Mouse (Mus musculus): ENCODE data around the gene Gm20388.

Gm20388 gene

GRCm38 (mm10) chr8:121002871-121003539 lies 1092.4 kb downstream of the Gm20388 start:
- no peak for DNase-seq (ENCODE audit: low spot score in 2 of 2)

- no peak for DNase-seq (ENCODE audit: low spot score in 2 of 2)
These were observed 1093.0 kb downstream of the Gm20388 start for GRCm38 (mm10) chr8:121003639-121004038.

DNA sequence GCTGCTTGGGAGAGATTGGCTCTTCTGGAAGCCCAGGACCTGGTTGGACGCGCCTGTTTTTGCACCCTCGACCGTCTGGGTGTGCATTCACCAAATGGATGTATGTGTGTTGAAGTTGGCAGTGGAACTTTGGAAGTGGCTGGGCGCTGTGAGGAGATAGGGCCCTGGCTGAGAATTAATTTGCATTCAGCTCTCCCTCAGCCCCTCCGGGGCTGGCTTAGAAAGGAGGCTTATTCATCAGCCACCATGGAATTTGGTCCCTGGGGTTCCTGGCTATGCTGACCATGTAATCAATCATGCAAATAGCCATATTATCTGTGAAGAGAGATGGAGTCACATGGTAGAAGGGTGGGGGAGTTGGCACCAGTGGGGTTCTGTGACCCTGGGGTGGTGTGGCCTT lies 1102.7 kb downstream of the Gm20388 start:
- no peak for DNase-seq (ENCODE audit: low spot score in 2 of 2)

DNA sequence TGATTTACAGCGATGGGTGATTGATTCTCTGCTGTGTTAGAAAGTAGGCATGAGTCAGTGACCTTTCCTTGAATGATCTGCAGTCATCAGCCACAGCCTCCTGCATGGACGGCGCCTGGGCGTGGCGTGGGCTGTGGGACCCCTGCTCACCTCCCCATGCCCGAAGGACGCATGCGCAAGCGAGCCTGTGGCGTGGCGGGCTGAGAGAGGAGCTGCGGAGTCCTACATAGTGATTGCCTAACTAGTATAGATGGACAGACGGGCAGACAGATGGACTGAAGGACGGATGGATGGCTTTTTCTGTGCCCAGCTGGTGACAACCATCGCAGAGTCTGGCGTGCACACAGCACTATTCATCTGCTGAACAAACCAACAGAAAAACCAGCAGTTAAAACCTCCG lies 1106.0 kb downstream of the Gm20388 start:
- no peak for DNase-seq (ENCODE audit: low spot score in 2 of 2)

GRCm38 (mm10) chr8:121018236-121018635 lies 1107.6 kb downstream of the Gm20388 start:
- no peak for DNase-seq (ENCODE audit: low spot score in 2 of 2)

DNA sequence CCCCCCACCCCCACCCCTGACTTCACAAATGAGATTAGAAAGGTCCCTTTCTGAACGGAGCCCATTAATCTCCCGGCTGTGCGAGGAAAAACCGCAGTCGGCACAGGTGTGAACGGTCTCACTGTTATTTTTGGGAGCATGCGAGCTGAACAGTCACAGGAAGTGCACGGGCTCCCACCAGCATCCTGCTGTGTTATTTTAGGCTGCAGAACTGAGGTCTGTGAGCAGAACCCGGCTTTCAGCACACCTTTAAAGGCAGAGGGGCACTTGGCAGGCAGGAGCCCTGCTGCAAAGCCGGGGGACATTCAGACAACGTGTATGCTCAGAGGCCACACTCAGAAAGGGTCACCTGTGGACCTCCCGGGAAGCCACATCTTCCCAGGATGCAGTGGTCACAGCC lies 1110.8 kb downstream of the Gm20388 start:
- DNase-seq (ENCODE audit: low spot score in 2 of 2), result no peak

- no peak for DNase-seq (ENCODE audit: low spot score in 2 of 2)
These were observed 1112.4 kb downstream of the Gm20388 start for GRCm38 (mm10) chr8:121023003-121023402.

- DNase-seq (ENCODE audit: low spot score in 2 of 2), result no peak
These were observed 1113.1 kb downstream of the Gm20388 start for GRCm38 (mm10) chr8:121023736-121024135.

- no peak for DNase-seq (ENCODE audit: low spot score in 2 of 2)
These were observed 1114.8 kb downstream of the Gm20388 start for GRCm38 (mm10) chr8:121025486-121025885.

GRCm38 (mm10) chr8:121027787-121028186 lies 1117.1 kb downstream of the Gm20388 start:
- no peak for DNase-seq (ENCODE audit: low spot score in 2 of 2)

GRCm38 (mm10) chr8:121029076-121029475 lies 1118.4 kb downstream of the Gm20388 start:
- no peak for DNase-seq (ENCODE audit: low spot score in 2 of 2)

- peak in 1 of 2 experiments; percentile 26 for DNase-seq (ENCODE audit: low spot score in 2 of 2)
These were observed 1119.9 kb downstream of the Gm20388 start for GRCm38 (mm10) chr8:121030496-121031040.

GRCm38 (mm10) chr8:121033299-121034013 lies 1122.8 kb downstream of the Gm20388 start:
- no peak for DNase-seq (ENCODE audit: low spot score in 2 of 2)

- no peak for DNase-seq (ENCODE audit: low spot score in 2 of 2)
These were observed 1125.0 kb downstream of the Gm20388 start for GRCm38 (mm10) chr8:121035611-121036010.

DNA sequence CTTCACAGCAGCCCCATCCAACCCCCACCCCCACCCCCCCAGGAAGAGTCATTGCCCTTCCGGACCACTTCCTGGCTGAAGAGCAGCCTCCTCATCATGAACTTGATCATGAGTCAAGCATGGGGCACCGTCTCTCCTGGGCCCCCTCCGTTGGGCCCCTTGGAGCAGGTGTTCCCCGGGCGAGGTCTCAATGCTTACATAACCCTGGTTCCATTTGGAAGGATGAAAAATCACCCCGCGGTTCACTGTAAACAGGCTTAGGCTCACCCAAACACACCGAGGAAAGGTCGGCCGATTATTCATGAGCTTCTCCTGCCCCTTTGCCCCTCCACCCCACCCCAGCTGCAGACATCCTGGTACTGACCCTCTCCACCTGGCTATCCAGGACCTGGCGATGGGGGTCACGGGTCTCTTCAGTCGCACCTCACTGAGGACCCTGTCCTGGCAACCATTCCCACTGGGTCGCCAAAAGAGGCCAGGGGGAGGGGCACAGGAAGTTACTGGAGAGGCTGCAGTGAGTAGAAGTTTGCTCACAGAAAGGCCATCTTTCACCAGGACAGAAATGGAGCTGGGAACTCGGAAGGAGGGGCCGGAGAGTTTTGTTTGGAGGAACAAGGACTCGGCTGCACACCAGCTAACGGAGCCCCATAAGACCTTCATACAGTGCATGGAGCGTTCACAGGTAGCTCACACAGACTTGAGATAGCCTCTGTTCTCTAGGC lies 1133.2 kb downstream of the Gm20388 start:
- DNase-seq (ENCODE audit: low spot score in 2 of 2), result no peak

- DNase-seq (ENCODE audit: low spot score in 2 of 2), result no peak
These were observed 1136.8 kb downstream of the Gm20388 start for GRCm38 (mm10) chr8:121047441-121047840.

DNA sequence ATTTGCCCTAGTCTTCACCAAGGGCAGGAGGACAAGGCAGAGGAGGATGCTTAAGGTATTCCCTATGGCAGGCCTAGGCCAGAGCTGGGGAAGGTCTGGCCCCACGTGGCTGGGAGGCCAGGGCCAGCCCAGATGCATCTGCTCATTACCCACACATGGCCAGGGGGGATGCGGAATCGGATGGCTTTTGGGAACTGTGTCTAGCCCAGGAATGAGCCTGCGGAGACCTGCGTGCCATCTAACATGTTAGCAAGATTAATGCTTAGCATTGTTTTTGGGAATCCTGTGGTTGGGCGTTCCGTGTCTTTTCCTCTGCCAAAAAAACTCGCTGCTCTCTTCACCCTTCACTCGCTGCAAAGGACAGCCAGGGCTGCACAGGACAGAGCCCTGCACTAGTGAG lies 1147.4 kb downstream of the Gm20388 start:
- DNase-seq (ENCODE audit: low spot score in 2 of 2), result no peak

- peak; percentile 30 to 32 for DNase-seq (ENCODE audit: low spot score in 2 of 2)
These were observed 1148.5 kb downstream of the Gm20388 start for GRCm38 (mm10) chr8:121059098-121059497.

- no peak for DNase-seq (ENCODE audit: low spot score in 2 of 2)
These were observed 1151.9 kb downstream of the Gm20388 start for GRCm38 (mm10) chr8:121062521-121062920.

- DNase-seq (ENCODE audit: low spot score in 2 of 2), result no peak
These were observed 1153.0 kb downstream of the Gm20388 start for GRCm38 (mm10) chr8:121063649-121064048.

GRCm38 (mm10) chr8:121071454-121071853 lies 1160.8 kb downstream of the Gm20388 start:
- no peak for DNase-seq (ENCODE audit: low spot score in 2 of 2)

DNA sequence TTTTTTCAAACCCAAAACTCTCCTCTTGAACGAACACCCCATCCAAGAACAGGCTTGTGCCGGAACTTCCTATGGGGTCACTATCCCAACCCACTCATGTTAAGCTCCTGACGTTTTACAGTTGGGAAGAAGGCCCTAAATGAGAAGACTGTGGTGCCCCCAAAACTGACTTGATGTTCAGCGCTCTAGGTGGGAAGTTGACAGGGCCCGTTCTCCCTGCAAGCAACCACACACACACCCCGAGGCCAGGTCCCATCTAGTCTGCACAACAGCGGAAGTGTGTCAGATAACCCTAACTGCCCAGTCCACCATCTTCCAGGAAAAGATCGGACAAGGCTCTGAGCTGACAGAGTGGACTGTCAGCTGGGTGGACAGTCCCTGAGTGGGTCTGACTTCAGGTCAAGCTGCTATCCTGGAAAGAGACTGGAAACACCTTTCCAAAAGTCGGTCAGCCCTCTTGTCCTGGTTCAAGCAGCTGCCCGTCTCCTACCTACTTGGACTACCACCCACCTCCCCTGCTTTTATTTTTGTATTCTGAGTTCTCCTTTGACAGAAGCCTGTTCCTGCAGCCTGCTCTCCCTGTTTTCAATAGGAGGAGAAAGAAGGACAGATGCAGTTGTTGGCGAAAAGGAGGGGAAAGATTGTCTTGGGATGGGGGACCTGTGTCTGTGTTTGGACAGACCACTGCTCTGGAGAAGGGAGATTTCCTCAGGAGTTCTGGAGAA lies 1161.9 kb downstream of the Gm20388 start:
- no peak for DNase-seq (ENCODE audit: low spot score in 2 of 2)

All from right cerebral cortex, postnatal 36 days (tissue).